Mouse (Mus musculus) neural tube, embryonic 15.5 days (tissue): ENCODE results near the gene Cdk5. TPM values are rescaled to one million over a fixed set of nuclear protein-coding genes. Genes with fewer than 3 reads are reported as not detected.

ENCODE experiments used
- ATAC-seq: fragments of 200-750 bp; cut with Nextera tagmentation; 2 replicates; pipeline ENCODE4 v1.8.0; 2017; ENCODE audit warnings: mild to moderate bottlenecking, moderate TSS enrichment, moderate library complexity; ENCODE audit not compliant: low FRiP score
- H3K27ac ChIP-seq: fragments of 300-500 bp; sonication (generic); replicated peaks from 2 replicates; pipeline ENCODE4 v1.5.1; 2015; ENCODE audit warnings: mild to moderate bottlenecking, inconsistent platforms
- H3K27me3 ChIP-seq: fragments of 300-500 bp; sonication (generic); replicated peaks from 2 replicates; pipeline ENCODE4 v1.6.1; 2015; ENCODE audit warnings: inconsistent platforms
- H3K36me3 ChIP-seq: fragments of 300-500 bp; sonication (generic); 2 replicates; pipeline ENCODE4 v1.6.1; 2015; ENCODE audit warnings: inconsistent platforms
- H3K4me1 ChIP-seq: fragments of 300-500 bp; sonication (generic); 2 replicates; pipeline ENCODE4 v1.6.1; 2015; ENCODE audit warnings: inconsistent platforms
- H3K4me2 ChIP-seq: fragments of 300-500 bp; sonication (generic); 2 replicates; pipeline ENCODE4 v1.6.1; 2015; ENCODE audit warnings: inconsistent platforms, mild to moderate bottlenecking, moderate library complexity
- H3K4me3 ChIP-seq: fragments of 300-500 bp; sonication (generic); replicated peaks from 2 replicates; pipeline ENCODE4 v1.5.1; 2015; ENCODE audit warnings: mild to moderate bottlenecking, inconsistent platforms
- H3K9ac ChIP-seq: fragments of 300-500 bp; sonication (generic); replicated peaks from 2 replicates; pipeline ENCODE4 v1.6.1; 2015; ENCODE audit warnings: mild to moderate bottlenecking, inconsistent platforms
- H3K9me3 ChIP-seq: fragments of 300-500 bp; sonication (generic); replicated peaks from 2 replicates; pipeline ENCODE4 v1.6.1; 2016; ENCODE audit warnings: inconsistent platforms
- WGBS: fragments of 180-500 bp; shearing (Covaris S2); methylation state at CpG from one replicate; pipeline ENCODE4 v1.1.7; 2015; ENCODE audit warnings: mixed read lengths; 5-methylcytosine and 5-hydroxymethylcytosine counted together
- polyA plus RNA-seq: library from polyadenylated mRNA; unstranded; fragments of >200 nt; fragmentation: Nextera tagmentation; extraction: Ambion mirVana; gene quantifications from 2 replicates; pipeline ENCODE4 v1.2.1, GENCODE M21; 2015

Cdk5 gene
- polyA plus RNA-seq, 1 experiment from 2014 or later: 133 TPM

GRCm38 (mm10) chr5:24383026-24383859 is 40.1 kb downstream of the Cdk5 start:
- WGBS: 2% methylated on average over 34 of the region's 34 CpGs
- Histone ChIP-seq H3K36me3 (no peaks in the 10 kb centered on the region), H3K27me3 (peaks cover 16% of the 10 kb centered on the region; the same call in 1 of the 2 replicates), H3K27ac (peak overlapping the region; percentile 80), H3K9ac (peak overlapping the region; percentile 47), H3K4me2 (peak overlapping the region; percentile 68), H3K4me1 (peaks cover 39% of the 10 kb centered on the region), H3K9me3 (no peaks in the 10 kb centered on the region), H3K4me3 (peak overlapping the region; percentile 49)
- ATAC-seq: peak; percentile 82

- Histone ChIP-seq H3K27me3 (peaks cover 14% of the 10 kb centered on the region; the same call in 1 of the 2 replicates), H3K36me3 (no peaks in the 10 kb centered on the region), H3K27ac (no peak overlapping the region), H3K9ac (no peak overlapping the region), H3K9me3 (no peaks in the 10 kb centered on the region), H3K4me3 (no peak overlapping the region), H3K4me1 (peaks cover 27% of the 10 kb centered on the region), H3K4me2 (no peak overlapping the region)
- WGBS: 67% methylated on average over 2 of the region's 2 CpGs
- no peak for ATAC-seq
Observed at GRCm38 (mm10) chr5:24381988-24382387, 41.3 kb downstream of the Cdk5 start.

GRCm38 (mm10) chr5:24381486-24381885 is 41.8 kb downstream of the Cdk5 start:
- H3K4me1 ChIP-seq: peaks cover 24% of the 10 kb centered on the region
- H3K4me2 ChIP-seq: no peak overlapping the region
- no peaks in the 10 kb centered on the region for H3K9me3 ChIP-seq
- H3K27ac ChIP-seq: no peak overlapping the region
- peaks cover 10% of the 10 kb centered on the region; the same call in 1 of the 2 replicates for H3K27me3 ChIP-seq
- no peak overlapping the region for H3K4me3 ChIP-seq
- WGBS: 76% methylated on average over 6 of the region's 6 CpGs
- ATAC-seq: no peak
- no peaks in the 10 kb centered on the region for H3K36me3 ChIP-seq
- H3K9ac ChIP-seq: no peak overlapping the region

- WGBS: 97% methylated on average over 4 of the region's 4 CpGs
- peaks cover 3% of the 10 kb centered on the region; the same call in 1 of the 2 replicates for H3K27me3 ChIP-seq
- no peaks in the 10 kb centered on the region for H3K9me3 ChIP-seq
- no peak overlapping the region for H3K4me3 ChIP-seq
- H3K27ac ChIP-seq: no peak overlapping the region
- ATAC-seq: no peak
- H3K4me1 ChIP-seq: peaks cover 24% of the 10 kb centered on the region
- no peak overlapping the region for H3K4me2 ChIP-seq
- no peaks in the 10 kb centered on the region for H3K36me3 ChIP-seq
- H3K9ac ChIP-seq: no peak overlapping the region
Observed at GRCm38 (mm10) chr5:24380499-24380898, 42.8 kb downstream of the Cdk5 start.

- 72% methylated on average over 4 of the region's 4 CpGs for WGBS
- ATAC-seq: no peak
- H3K36me3 ChIP-seq: no peaks in the 10 kb centered on the region
Observed at GRCm38 (mm10) chr5:24379501-24379900, 43.8 kb downstream of the Cdk5 start.

GRCm38 (mm10) chr5:24378700-24379099 is 44.6 kb downstream of the Cdk5 start:
- H3K9me3 ChIP-seq: no peaks in the 10 kb centered on the region
- peaks cover 15% of the 10 kb centered on the region for H3K4me1 ChIP-seq
- H3K4me3 ChIP-seq: no peak overlapping the region
- H3K27me3 ChIP-seq: no peaks in the 10 kb centered on the region
- no peak overlapping the region for H3K27ac ChIP-seq
- 85% methylated on average over 2 of the region's 2 CpGs for WGBS
- ATAC-seq: no peak
- H3K9ac ChIP-seq: no peak overlapping the region
- H3K4me2 ChIP-seq: no peak overlapping the region
- H3K36me3 ChIP-seq: no peaks in the 10 kb centered on the region

More at GRCm38 (mm10) chr5:24379501-24379900, 43.8 kb downstream of the Cdk5 start:
- no peaks in the 10 kb centered on the region for H3K9me3 ChIP-seq
- H3K4me2 ChIP-seq: no peak overlapping the region
- no peak overlapping the region for H3K4me3 ChIP-seq
- no peaks in the 10 kb centered on the region for H3K27me3 ChIP-seq
- H3K27ac ChIP-seq: no peak overlapping the region
- no peak overlapping the region for H3K9ac ChIP-seq
- peaks cover 23% of the 10 kb centered on the region for H3K4me1 ChIP-seq

GRCm38 (mm10) chr5:24374666-24375328 is 48.5 kb downstream of the Cdk5 start:
- Histone ChIP-seq H3K27me3 (no peaks in the 10 kb centered on the region), H3K9me3 (no peaks in the 10 kb centered on the region), H3K4me1 (no peaks in the 10 kb centered on the region), H3K27ac (no peak overlapping the region), H3K4me2 (no peak overlapping the region), H3K9ac (no peak overlapping the region), H3K4me3 (no peak overlapping the region), H3K36me3 (no peaks in the 10 kb centered on the region)
- WGBS: 87% methylated on average over 7 of the region's 7 CpGs
- ATAC-seq: no peak

- WGBS: 69% methylated on average over 6 of the region's 6 CpGs
Observed at GRCm38 (mm10) chr5:24374216-24374615, 49.1 kb downstream of the Cdk5 start.

GRCm38 (mm10) chr5:24373807-24374206 is 49.5 kb downstream of the Cdk5 start:
- H3K27ac ChIP-seq: no peak overlapping the region
- ATAC-seq: no peak

More at GRCm38 (mm10) chr5:24374216-24374615, 49.1 kb downstream of the Cdk5 start:
- Histone ChIP-seq H3K27me3 (no peaks in the 10 kb centered on the region), H3K9me3 (no peaks in the 10 kb centered on the region), H3K9ac (no peak overlapping the region), H3K27ac (no peak overlapping the region), H3K4me3 (no peak overlapping the region), H3K36me3 (no peaks in the 10 kb centered on the region), H3K4me1 (no peaks in the 10 kb centered on the region), H3K4me2 (no peak overlapping the region)
- ATAC-seq: no peak

GRCm38 (mm10) chr5:24369767-24370166 is 53.6 kb downstream of the Cdk5 start:
- Histone ChIP-seq H3K36me3 (no peaks in the 10 kb centered on the region), H3K27ac (no peak overlapping the region), H3K4me1 (no peaks in the 10 kb centered on the region), H3K9me3 (no peaks in the 10 kb centered on the region), H3K4me2 (no peak overlapping the region), H3K27me3 (no peaks in the 10 kb centered on the region), H3K4me3 (no peak overlapping the region), H3K9ac (no peak overlapping the region)
- ATAC-seq: no peak
- WGBS: 89% methylated on average over 9 of the region's 9 CpGs

More at GRCm38 (mm10) chr5:24373807-24374206, 49.5 kb downstream of the Cdk5 start:
- Histone ChIP-seq H3K4me2 (no peak overlapping the region), H3K4me1 (no peaks in the 10 kb centered on the region), H3K27me3 (no peaks in the 10 kb centered on the region), H3K4me3 (no peak overlapping the region), H3K9ac (no peak overlapping the region), H3K36me3 (no peaks in the 10 kb centered on the region), H3K9me3 (no peaks in the 10 kb centered on the region)
- WGBS: 75% methylated on average over 5 of the region's 5 CpGs
